Mouse (Mus musculus) right cerebral cortex, adult 2 months (tissue): ENCODE data around the gene Ptger2.
A peak's percentile ranks its signal among the peaks of the same experiment; 100 is the strongest.

Source experiments
- DNase-seq, 2 experiments: peaks; one replicate each; pipeline ENCODE4 v3.0.0; 2021 to 2022; ENCODE audit warnings: low spot score in 2 of 2

Gene Ptger2

DNA sequence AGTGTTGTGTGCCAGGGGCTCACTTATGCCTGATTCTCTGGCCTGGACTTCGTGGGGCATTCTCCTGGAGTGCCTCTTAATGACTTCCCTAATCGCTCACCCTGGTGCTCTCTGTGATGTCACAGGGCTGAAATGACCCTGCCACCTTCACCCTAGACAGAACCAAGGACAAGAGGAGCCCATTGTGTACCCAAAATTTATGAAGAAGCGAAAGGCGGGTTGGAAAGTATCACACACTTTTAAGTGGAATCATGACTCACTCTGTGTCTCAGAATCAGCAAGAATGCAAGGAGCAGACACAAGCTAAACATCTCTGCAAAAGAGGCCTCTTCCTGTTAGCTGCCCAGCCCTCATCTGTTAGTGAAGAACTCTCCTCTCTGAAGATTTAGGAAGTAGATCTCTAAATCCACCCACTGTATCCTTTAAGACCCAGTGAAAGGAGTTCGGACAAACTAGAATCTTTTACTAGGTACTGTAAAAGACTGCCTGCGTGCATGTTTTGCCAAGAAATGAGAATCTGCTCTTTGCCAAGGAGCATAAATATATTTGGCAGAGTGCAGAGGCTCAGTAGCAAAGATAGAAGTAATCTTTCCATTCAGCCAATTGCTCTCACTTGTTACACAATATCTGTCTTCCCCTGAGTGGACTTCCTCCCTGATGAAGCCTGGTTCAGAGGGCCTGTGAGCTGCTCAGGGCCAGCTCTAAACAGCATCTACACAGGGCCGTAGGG lies 61.9 kb downstream of the Ptger2 start:
- DNase-seq, result peak; percentile 34 to 40

DNA sequence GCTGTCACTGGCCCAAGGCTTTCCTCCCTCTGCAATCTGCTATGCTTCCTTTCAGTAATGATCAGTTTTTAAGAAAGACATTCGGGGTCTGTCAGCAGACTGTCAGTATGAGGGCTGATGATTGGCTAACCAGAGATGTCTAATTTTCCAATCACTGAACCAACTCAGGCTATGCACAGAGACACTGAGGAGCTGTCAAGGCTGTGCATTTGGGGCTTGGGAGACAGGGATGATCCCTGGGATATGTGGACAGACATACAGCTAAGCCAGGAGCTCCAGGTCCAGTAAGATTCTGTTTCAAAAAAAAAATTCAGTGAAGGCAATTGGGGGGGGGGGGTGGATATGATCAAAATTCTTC lies 62.4 kb downstream of the Ptger2 start:
- no peak for DNase-seq

DNA sequence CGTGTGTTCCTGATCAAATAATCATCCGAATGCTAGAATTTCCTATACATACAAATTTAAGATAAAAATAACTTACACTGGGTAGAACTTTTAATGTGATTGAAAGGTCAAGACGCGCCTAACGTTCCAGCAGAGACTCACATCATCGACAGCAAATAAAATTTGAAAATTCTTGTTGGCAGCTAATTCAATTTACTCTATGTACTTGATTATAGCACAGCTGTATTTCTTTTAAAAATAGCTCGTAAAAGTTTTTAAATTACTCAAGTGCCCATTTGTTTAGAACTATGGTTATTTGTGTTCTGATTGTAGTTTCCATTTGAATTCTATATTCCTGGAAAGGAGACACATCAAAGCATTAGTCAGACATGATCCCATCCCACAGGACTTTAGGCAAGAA lies 63.1 kb downstream of the Ptger2 start:
- DNase-seq, result no peak
